Mouse (Mus musculus) fibroblast of lung, adult 2 months (primary cell): ENCODE measurements around the gene Akp3.

Experiments
- DNase-seq: peaks from one replicate; pipeline ENCODE4 v3.0.0-alpha.2; 2011; ENCODE audit warnings: low read depth

Akp3 gene

DNA sequence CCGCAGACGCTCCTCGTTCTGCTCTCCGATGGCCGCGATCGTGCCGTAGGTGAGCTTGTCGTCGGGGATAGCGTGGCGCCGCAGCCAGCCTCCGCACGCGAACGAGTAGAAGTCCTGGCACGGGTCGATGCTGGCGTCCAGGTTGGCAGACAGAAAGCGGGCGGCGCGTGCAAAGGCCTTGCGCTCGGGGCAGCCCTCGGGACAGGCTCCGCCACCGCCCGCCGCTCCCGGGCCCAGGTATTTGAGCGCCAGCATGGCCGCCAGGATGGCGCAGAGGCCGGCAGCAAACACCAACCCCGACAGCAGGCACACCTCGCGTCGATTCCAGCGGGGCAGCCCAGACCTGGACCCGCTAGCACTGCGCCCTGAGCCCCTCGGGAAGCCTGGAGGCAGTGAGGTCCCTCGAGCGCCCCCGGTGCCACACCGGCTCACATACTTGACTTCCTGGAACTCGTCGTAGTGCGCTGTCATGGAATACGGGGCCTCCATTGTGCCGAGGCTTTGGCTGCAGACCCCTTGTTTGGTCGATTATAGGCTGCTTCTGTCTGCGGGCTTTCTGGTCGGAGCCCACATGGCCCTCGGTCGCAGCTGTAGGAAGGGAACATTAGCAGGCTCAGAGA, 29.8 kb downstream of the Akp3 start:
- no peak for DNase-seq

DNA sequence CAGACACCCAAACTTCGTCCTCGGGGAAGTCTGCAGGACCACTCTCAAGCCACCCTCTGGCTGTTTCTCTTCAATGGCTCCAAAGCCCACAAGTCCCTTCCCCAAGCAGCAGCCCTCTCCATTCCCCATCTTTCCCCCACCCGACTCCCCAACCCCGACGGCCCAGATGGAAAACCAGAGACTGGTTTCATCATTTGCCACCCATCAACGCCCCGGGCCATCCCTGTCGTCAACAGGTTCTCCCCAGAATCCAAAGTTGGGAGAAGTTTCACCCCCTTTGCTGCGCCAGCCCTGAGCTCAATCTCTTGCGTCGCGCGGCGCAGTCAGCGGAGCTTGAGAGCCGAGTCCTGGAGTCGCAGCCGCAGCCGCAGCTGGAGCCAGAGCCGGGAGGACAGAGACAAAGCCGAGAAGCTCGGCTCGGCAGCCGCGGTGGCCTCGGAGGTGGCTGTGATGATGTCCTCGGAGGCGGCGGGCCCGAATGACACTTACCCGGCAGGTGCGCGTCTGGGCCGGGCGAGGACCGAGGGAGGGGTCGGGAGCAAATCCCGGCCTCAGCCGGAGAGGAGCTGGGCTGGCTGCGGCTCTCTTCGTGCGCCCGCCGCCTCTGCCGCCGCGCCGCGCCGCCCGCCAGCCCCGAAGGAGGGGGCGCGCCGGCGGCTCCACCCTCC, 30.9 kb downstream of the Akp3 start:
- DNase-seq: no peak

DNA sequence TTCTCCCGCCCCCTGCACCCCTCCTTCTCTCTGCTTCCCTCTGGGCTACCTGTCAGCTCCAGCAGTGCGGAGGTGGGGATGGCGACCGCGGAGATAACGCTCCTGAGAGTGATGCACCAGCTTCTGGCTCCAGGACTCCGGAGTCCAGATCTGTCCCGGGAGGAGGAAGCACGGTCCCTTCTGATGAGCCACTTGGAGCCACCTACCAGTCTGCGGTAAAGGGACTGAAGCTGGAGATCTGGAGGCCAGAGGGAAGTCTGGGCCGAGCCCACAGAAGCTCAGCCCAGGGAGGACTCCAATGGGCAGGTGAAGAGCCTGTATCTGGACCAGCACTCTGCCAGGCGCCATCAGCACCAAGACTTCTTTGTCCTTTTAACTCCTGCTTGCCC, 31.4 kb downstream of the Akp3 start, which contains the start of gene Ecel1:
Ecel1 (minus strand) TSS at position 323 of the 389 bp plus-strand sequence.
- DNase-seq: no peak

DNA sequence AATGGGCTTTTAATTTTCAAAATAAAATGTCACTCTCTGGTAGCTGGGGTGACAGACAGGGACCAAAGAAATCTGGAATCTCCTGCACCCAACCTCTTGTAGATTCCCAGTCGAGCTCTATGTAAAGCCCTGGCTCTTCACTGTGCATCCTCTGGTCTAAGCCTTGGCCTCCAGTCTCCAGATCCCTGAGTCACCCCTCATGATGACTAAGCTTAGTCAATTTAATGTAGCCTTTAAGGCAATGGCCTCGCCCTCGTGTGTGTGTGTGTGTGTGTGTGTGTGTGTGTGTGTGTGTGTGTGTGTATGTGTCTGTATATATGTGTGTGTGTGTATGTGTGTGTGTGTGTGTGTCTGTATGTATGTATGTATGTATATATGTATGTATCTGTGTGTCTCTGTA, 34.6 kb downstream of the Akp3 start:
- DNase-seq: no peak

DNA sequence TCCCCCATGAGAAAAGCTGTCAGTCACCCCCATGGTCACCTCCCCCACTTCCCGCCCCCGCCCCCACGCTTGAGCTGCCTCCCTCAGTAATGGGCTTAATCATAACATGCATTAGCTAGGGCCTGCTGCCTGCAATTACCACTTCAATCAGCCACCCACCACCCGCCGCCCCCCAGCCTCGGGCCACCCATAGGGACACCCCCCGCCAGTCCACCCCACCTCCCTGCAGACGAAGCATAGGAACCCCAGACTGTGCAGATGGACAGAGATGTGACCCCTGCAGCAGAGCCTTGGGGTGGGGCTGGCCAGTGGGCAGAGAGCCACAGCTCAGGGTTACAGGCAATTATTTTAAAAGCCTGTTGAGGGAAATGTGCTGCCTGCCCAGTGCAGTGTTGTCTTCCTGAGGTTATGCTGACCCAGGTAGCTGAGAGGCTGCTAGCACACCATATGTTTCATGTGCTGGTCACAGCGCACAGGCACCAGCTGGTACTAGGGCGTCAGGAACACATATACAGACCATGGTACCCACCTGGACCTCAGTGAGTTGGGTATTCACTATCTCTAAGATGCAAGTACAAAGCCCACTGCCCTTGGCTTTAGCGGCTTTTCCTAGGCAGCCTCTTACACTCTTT, 39.5 kb downstream of the Akp3 start:
- no peak for DNase-seq

DNA sequence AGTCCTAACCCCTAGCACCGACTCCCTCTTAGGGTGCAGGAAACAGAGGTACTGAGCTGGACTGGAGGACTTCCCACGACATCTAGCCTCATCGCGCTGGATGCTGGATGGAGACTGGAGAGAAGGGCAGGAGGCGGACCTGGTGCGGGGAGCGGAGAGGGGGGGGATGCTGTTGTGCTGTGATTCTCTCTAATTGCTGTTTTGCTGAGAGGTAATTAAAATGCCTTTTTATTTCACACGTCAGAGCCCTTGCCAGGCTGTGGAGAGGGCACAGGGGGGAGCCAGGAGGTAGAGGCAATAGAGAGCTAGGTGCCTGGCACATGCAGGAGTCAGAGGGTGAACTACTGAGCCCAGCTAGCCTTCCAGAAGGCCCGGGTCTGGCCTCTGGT, 40.0 kb downstream of the Akp3 start:
- no peak for DNase-seq

DNA sequence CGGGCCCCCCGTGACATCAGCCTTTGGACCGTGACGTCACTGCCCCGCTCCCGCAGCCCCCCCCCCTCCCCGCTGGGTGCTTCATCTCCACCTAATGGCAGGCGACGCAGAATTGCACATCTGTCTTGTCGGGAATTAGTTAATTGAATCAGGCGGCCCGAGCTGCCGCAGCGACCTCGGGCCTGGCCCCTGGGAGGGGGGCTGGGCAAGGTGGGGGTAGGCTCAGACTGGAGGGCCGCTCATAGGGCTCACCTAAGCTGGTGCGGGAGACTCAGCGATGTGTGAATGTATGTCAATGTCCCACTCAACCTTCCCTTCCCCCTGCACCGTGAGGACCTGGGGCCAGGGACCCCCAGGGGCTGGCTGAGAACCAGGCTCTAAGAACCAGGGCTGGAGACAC, 45.7 kb downstream of the Akp3 start:
- DNase-seq: no peak

DNA sequence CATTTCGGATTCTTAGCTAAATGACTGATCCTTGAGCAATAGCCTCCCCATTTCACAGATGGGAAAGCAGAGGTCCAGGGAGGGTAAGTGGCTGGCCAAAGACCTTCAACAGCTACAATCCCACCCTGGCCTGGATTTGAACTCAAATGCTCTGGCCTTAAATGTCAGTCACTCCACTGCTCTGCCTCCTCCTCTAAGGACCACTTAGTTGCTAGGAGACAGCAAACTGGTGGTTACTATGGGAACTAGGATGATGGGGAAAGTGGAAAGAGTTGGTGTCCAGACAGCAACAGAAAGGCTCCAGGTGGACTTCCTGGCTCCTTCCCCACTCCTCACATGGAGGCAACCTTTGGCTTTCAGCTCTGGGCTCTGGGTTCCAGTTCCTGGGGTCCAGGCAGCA, 46.5 kb downstream of the Akp3 start:
- no peak for DNase-seq

DNA sequence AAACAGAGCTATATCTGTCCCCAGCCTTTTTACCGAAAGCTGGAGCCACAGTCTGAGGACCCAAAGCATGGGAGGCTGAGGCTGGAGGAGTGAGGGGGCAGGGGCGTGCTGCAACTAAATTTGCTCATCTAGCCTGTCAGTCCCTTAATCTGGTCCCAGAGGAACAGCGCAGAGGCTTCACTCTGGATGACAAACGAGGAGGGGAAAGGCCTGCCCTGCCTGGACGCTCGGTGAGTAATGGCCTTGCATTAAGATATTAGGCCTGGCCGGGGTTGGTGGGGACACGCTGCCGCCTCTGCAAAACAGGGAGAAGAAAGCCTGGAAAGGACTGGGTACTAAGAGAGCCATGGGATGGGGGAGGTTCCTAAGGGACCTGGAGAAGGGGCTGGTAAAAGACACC, 47.5 kb downstream of the Akp3 start:
- DNase-seq: no peak

DNA sequence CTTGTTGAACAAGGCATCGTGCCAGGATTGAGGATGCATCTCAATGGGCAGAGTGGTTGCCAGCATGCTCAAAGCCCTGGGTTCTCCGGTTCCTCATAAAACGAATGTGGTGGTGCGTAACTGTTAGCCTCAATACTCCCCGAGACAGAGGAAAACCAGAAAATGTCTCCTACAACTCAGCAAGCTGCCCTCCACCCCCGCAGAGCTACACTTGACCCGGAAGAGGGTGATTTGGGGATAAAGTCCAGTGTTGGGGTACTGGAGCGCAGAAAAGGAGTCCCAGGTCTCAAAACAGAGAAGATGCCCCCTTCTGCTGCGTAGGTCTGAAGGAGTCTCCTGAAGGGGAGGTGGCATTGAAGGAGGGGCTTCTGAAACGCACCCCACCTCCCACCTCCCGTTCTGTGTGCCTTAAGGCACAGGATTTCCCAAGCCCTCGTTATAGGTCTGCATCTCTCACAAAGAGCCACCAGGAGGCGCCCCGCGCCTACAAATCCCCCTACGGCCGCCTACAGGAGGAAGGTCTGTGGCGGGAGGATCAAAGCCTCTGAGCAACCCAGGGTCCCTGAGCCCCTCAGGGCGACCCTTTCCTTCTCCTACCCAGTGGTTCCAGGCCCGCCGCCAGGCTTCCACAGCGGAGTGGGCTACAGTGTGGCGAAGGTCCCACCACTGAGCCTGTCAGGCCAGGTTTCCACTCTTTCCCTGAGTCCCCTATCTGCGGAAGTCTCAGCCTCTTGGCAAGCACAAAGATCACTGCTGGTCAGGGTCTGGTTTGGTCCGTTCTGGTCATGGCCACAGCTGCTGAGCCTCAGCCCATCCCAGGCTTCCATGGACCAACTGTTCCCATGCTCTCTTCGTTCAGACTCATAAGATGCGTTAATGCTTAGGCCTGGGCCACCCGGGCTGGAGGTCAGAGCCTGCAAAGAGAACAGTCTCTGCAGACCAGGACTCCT, 49.5 kb downstream of the Akp3 start:
- DNase-seq: no peak

DNA sequence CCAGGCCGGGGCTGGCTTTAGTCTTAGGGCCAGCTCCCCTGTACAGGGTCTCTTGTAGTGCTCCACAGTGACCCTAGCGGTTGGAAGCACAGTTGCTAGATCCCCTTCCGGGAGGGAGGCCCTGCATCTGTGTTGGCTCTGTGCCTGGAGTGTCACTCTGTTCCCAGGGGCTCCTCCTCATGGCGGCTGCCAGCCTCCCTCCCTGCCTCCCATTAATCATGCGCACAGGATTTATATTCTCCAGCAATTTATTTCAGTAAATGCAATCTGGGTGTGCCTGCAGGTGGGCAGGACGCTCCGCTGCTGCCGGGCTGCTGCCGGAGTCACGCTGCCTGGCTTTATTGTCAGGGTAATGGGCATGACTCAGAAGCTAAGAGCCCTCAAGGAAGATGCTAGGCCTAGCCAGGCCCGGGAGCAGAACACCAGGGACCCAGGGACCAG, 51.1 kb downstream of the Akp3 start:
- DNase-seq: no peak
